Mouse (Mus musculus): ENCODE measurements around the gene Sbno2. TPM values are rescaled to one million over a fixed set of nuclear protein-coding genes. Genes with fewer than 3 reads are reported as not detected.

The Sbno2 gene
- polyA plus RNA-seq, 1 experiment from 2014 or later: 14.1 TPM

- under 1% methylated on average over 63 of the region's 94 CpGs for WGBS
- peak within 1 kb of the TSS; percentile 69 for H3K27ac ChIP-seq (ENCODE audit: low read depth)
- H3K27me3 ChIP-seq (replicated peaks; ENCODE audit: control insufficient read depth, insufficient read depth, low read length): peaks cover 25% of the 10 kb centered on the region
- peak within 1 kb of the TSS; percentile 67 for H3K9ac ChIP-seq (ENCODE audit: low read length)
- H3K4me3 ChIP-seq (ENCODE audit: low read depth, low read length): peak within 1 kb of the TSS; percentile 63
- H3K9me3 ChIP-seq (ENCODE audit: control insufficient read depth, low read length): no peaks in the 10 kb centered on the region
- peak; percentile 4; the same call in 1 of the 2 replicates for ATAC-seq (replicated peaks; ENCODE audit: low FRiP score, low TSS enrichment, low read depth)
- peak; percentile 77 for DNase-seq (ENCODE audit: low spot score)
- peaks cover 29% of the 10 kb centered on the region for H3K4me1 ChIP-seq (replicated peaks; ENCODE audit: control insufficient read depth, insufficient read depth, low read length)
- H3K4me2 ChIP-seq (ENCODE audit: low read length): peak within 1 kb of the TSS; percentile 97
- peaks cover 14% of the 10 kb centered on the region for H3K36me3 ChIP-seq (ENCODE audit: control insufficient read depth, insufficient read depth, low read length)
Measured at GRCm38 (mm10) chr10:80138553-80139438, 33.4 kb upstream of the Sbno2 start, which contains the start of gene Atp5d. Gene Atp5d, plus strand, starts transcription at chr10:80138632.

- Histone ChIP-seq H3K27me3 (replicated peaks; ENCODE audit: control insufficient read depth, insufficient read depth, low read length) (peaks cover 25% of the 10 kb centered on the region), H3K27ac (ENCODE audit: low read depth) (no peak overlapping the region), H3K4me3 (ENCODE audit: low read depth, low read length) (peak overlapping the region; percentile 63), H3K4me1 (replicated peaks; ENCODE audit: control insufficient read depth, insufficient read depth, low read length) (peaks cover 24% of the 10 kb centered on the region), H3K9ac (ENCODE audit: low read length) (peak overlapping the region; percentile 67), H3K36me3 (ENCODE audit: control insufficient read depth, insufficient read depth, low read length) (peaks cover 17% of the 10 kb centered on the region; the same call in 1 of the 2 replicates), H3K9me3 (ENCODE audit: control insufficient read depth, low read length) (no peaks in the 10 kb centered on the region), H3K4me2 (ENCODE audit: low read length) (peak overlapping the region; percentile 97)
- WGBS: 6% methylated on average over 28 of the region's 33 CpGs
- DNase-seq (ENCODE audit: low spot score) (no peak), ATAC-seq (replicated peaks; ENCODE audit: low FRiP score, low TSS enrichment, low read depth) (no peak)
Measured at GRCm38 (mm10) chr10:80137626-80138552, 32.5 kb upstream of the Sbno2 start.

DNA sequence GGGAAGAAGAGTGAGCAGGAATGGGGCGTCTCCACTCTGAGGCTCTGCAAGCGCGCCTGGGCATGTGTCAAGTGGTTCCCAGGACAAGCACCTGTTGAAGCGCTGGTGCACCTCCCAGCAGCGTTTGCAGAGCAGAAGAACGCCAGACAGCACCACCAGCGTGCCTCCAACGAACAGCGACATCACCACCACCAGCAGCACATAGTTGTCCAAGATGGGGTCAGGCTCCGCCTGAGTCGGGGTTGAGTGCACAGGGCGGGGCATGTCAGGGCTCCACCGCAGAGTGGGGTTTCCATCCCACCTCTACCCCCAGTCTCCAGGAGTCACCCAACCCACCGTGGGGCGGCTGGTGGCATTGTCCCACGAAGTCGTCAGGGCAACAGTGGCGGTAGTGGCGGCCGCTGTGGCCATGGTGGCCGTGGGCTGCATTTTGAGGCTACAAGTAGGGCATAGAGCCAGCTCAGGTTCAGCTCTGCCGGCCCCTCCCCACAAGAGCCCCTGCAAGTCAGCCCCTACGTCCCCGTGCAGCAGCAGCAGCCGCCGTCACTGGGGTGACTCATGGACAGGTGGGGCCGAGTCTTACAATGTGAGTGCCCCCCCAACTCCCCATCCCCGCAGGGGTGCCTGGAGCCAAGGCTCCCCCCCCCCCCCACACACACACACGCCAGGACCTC is 31.7 kb upstream of the Sbno2 start:
- 7% methylated on average over 28 of the region's 29 CpGs for WGBS
- H3K27ac ChIP-seq (ENCODE audit: low read depth): no peak overlapping the region

DNA sequence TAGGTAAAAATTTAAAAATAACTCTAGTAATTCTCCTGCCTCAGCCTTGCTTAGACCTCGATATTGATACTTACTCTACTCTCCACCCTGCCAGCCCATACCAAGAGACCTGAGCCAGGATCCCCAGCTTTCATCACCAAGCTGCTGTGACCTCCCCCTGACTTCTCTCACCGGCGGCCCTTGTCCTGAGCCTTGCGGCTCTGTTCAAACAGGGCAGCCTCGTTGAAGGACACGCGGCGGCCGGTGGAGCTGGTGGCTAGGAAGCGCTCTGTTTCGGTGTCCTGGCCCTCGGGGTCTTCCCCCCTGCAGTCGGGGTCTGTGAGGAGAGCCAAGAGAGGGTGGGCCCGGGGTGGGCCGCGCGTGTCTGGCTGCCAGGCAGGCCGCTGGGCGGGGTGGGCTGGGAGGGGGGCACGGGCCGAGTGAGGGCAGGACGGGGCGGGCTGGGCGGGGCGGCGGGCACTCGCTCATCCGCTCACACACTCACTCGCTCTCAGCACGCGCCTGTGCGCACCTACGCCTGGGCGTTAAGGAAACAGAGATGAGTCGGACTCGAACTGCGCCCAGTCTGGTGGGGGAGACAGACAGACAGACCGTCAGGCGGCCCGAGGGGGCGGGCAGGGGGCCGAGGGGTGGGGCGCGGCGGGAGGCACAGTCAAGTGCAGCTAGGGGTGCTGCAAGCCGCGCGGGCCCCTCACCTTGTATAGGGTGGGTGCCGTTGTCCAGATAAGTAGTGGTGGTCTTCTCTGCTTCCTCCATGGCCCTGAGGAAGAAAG is 31.0 kb upstream of the Sbno2 start:
- 16% methylated on average over 37 of the region's 49 CpGs for WGBS
- no peak for ATAC-seq (replicated peaks; ENCODE audit: low FRiP score, low TSS enrichment, low read depth)
- peaks cover 31% of the 10 kb centered on the region for H3K36me3 ChIP-seq (ENCODE audit: control insufficient read depth, insufficient read depth, low read length)
- peaks cover 25% of the 10 kb centered on the region for H3K27me3 ChIP-seq (replicated peaks; ENCODE audit: control insufficient read depth, insufficient read depth, low read length)
- H3K9me3 ChIP-seq (ENCODE audit: control insufficient read depth, low read length): no peaks in the 10 kb centered on the region
- no peak for DNase-seq (ENCODE audit: low spot score)
- H3K27ac ChIP-seq (ENCODE audit: low read depth): no peak overlapping the region
- no peak overlapping the region; the same call in 1 of the 2 replicates for H3K9ac ChIP-seq (ENCODE audit: low read length)
- H3K4me1 ChIP-seq (replicated peaks; ENCODE audit: control insufficient read depth, insufficient read depth, low read length): peaks cover 26% of the 10 kb centered on the region
- peak overlapping the region; percentile 97 for H3K4me2 ChIP-seq (ENCODE audit: low read length)
- H3K4me3 ChIP-seq (ENCODE audit: low read depth, low read length): peak overlapping the region; percentile 63

More for the DNA sequence above, 31.7 kb upstream of the Sbno2 start:
- Histone ChIP-seq H3K27me3 (replicated peaks; ENCODE audit: control insufficient read depth, insufficient read depth, low read length) (peaks cover 25% of the 10 kb centered on the region), H3K4me2 (ENCODE audit: low read length) (peak overlapping the region; percentile 97), H3K4me1 (replicated peaks; ENCODE audit: control insufficient read depth, insufficient read depth, low read length) (peaks cover 21% of the 10 kb centered on the region), H3K36me3 (ENCODE audit: control insufficient read depth, insufficient read depth, low read length) (peaks cover 25% of the 10 kb centered on the region), H3K9ac (ENCODE audit: low read length) (peak overlapping the region; percentile 34; the same call in 1 of the 2 replicates), H3K4me3 (ENCODE audit: low read depth, low read length) (peak overlapping the region; percentile 63), H3K9me3 (ENCODE audit: control insufficient read depth, low read length) (no peaks in the 10 kb centered on the region)
- no peak for ATAC-seq (replicated peaks; ENCODE audit: low FRiP score, low TSS enrichment, low read depth)
- peak; percentile 67 for DNase-seq (ENCODE audit: low spot score)

GRCm38 (mm10) chr10:80135641-80136040 is 30.3 kb upstream of the Sbno2 start:
- H3K4me2 ChIP-seq (ENCODE audit: low read length): no peak overlapping the region
- peaks cover 25% of the 10 kb centered on the region for H3K27me3 ChIP-seq (replicated peaks; ENCODE audit: control insufficient read depth, insufficient read depth, low read length)
- H3K4me3 ChIP-seq (ENCODE audit: low read depth, low read length): no peak overlapping the region
- peaks cover 38% of the 10 kb centered on the region for H3K36me3 ChIP-seq (ENCODE audit: control insufficient read depth, insufficient read depth, low read length)
- H3K9ac ChIP-seq (ENCODE audit: low read length): no peak overlapping the region
- no peak for DNase-seq (ENCODE audit: low spot score)
- peaks cover 31% of the 10 kb centered on the region for H3K4me1 ChIP-seq (replicated peaks; ENCODE audit: control insufficient read depth, insufficient read depth, low read length)
- WGBS: 97% methylated on average over 1 of the region's 1 CpGs
- ATAC-seq (replicated peaks; ENCODE audit: low FRiP score, low TSS enrichment, low read depth): no peak
- H3K27ac ChIP-seq (ENCODE audit: low read depth): no peak overlapping the region
- H3K9me3 ChIP-seq (ENCODE audit: control insufficient read depth, low read length): no peaks in the 10 kb centered on the region

GRCm38 (mm10) chr10:80135161-80135560 is 29.8 kb upstream of the Sbno2 start:
- Histone ChIP-seq H3K27me3 (replicated peaks; ENCODE audit: control insufficient read depth, insufficient read depth, low read length) (peaks cover 25% of the 10 kb centered on the region), H3K4me3 (ENCODE audit: low read depth, low read length) (no peak overlapping the region), H3K9ac (ENCODE audit: low read length) (no peak overlapping the region), H3K27ac (ENCODE audit: low read depth) (no peak overlapping the region), H3K4me1 (replicated peaks; ENCODE audit: control insufficient read depth, insufficient read depth, low read length) (peaks cover 31% of the 10 kb centered on the region), H3K9me3 (ENCODE audit: control insufficient read depth, low read length) (no peaks in the 10 kb centered on the region), H3K4me2 (ENCODE audit: low read length) (no peak overlapping the region), H3K36me3 (ENCODE audit: control insufficient read depth, insufficient read depth, low read length) (peaks cover 43% of the 10 kb centered on the region)
- DNase-seq (ENCODE audit: low spot score): no peak
- WGBS: 81% methylated on average over 10 of the region's 10 CpGs
- no peak for ATAC-seq (replicated peaks; ENCODE audit: low FRiP score, low TSS enrichment, low read depth)

- peaks cover 50% of the 10 kb centered on the region for H3K36me3 ChIP-seq (ENCODE audit: control insufficient read depth, insufficient read depth, low read length)
- H3K4me2 ChIP-seq (ENCODE audit: low read length): no peak overlapping the region
- peaks cover 34% of the 10 kb centered on the region for H3K4me1 ChIP-seq (replicated peaks; ENCODE audit: control insufficient read depth, insufficient read depth, low read length)
- 89% methylated on average over 9 of the region's 9 CpGs for WGBS
- H3K27me3 ChIP-seq (replicated peaks; ENCODE audit: control insufficient read depth, insufficient read depth, low read length): peaks cover 25% of the 10 kb centered on the region
- no peak overlapping the region for H3K27ac ChIP-seq (ENCODE audit: low read depth)
- no peak overlapping the region for H3K4me3 ChIP-seq (ENCODE audit: low read depth, low read length)
- ATAC-seq (replicated peaks; ENCODE audit: low FRiP score, low TSS enrichment, low read depth) (no peak), DNase-seq (ENCODE audit: low spot score) (no peak)
- H3K9me3 ChIP-seq (ENCODE audit: control insufficient read depth, low read length): no peaks in the 10 kb centered on the region
- no peak overlapping the region for H3K9ac ChIP-seq (ENCODE audit: low read length)
Measured at GRCm38 (mm10) chr10:80134421-80134820, 29.1 kb upstream of the Sbno2 start.

All from intestine, embryonic 14.5 days (tissue).